Mouse (Mus musculus) hindbrain, postnatal 0 days (tissue): ENCODE results near the gene Ncam1. TPM values are rescaled to one million over a fixed set of nuclear protein-coding genes. Genes with fewer than 3 reads are reported as not detected.

Experiments
- ATAC-seq: fragments of 200-750 bp; cut with Nextera tagmentation; 2 replicates; pipeline ENCODE4 v1.8.0; 2017; ENCODE audit warnings: mild to moderate bottlenecking, moderate TSS enrichment, moderate library complexity
- DNase-seq: peaks from one replicate; pipeline ENCODE4 v3.0.0-alpha.2; 2015; ENCODE audit warnings: low spot score
- H3K27ac ChIP-seq: fragments of 300-500 bp; sonication (generic); 2 replicates; pipeline ENCODE4 v1.5.1; 2014; ENCODE audit warnings: mild to moderate bottlenecking
- H3K27me3 ChIP-seq: fragments of 300-500 bp; sonication (generic); 2 replicates; pipeline ENCODE4 v1.6.1; 2014; ENCODE audit warnings: low read length, mixed read lengths; ENCODE audit not compliant: insufficient read depth
- H3K36me3 ChIP-seq: fragments of 300-500 bp; sonication (generic); 2 replicates; pipeline ENCODE4 v1.6.1; 2014; ENCODE audit warnings: low read length, mixed read lengths; ENCODE audit not compliant: insufficient read depth
- H3K4me1 ChIP-seq: fragments of 300-500 bp; sonication (generic); 2 replicates; pipeline ENCODE4 v1.6.1; 2014; ENCODE audit warnings: antibody characterized with exemption, low read length, mixed read lengths; ENCODE audit not compliant: insufficient read depth
- H3K4me2 ChIP-seq: fragments of 300-500 bp; sonication (generic); 2 replicates; pipeline ENCODE4 v1.6.1; 2014; ENCODE audit warnings: low read depth, mild to moderate bottlenecking, low read length, moderate library complexity, mixed read lengths
- H3K4me3 ChIP-seq: fragments of 300-500 bp; sonication (generic); 2 replicates; pipeline ENCODE4 v1.5.1; 2014; ENCODE audit warnings: low read length
- H3K9ac ChIP-seq: fragments of 300-500 bp; sonication (generic); replicated peaks from 2 replicates; pipeline ENCODE4 v1.6.1; 2014; ENCODE audit warnings: mild to moderate bottlenecking, low read length, moderate library complexity, mixed read lengths
- H3K9me3 ChIP-seq: fragments of 300-500 bp; sonication (generic); 2 replicates; pipeline ENCODE4 v1.6.1; 2016; ENCODE audit warnings: low read length, mixed read lengths
- CTCF ChIP-seq: IDR thresholded peaks from 2 replicates; pipeline ENCODE4 v1.5.1; 2016; ENCODE audit warnings: antibody characterized with exemption, control low read depth, low read depth
- WGBS: fragments of 180-500 bp; shearing (Covaris S2); extraction: QIAGEN DNeasy Blood & Tissue Kit; methylation state at CpG from one replicate; pipeline ENCODE4 v1.1.7; 2014; 5-methylcytosine and 5-hydroxymethylcytosine counted together
- polyA plus RNA-seq: library from polyadenylated mRNA; unstranded; fragments of >200 nt; fragmentation: Nextera tagmentation; extraction: Ambion mirVana; gene quantifications from 2 replicates; pipeline ENCODE4 v1.2.1, GENCODE M21; 2015
- total RNA-seq: library from RNA; depleted of rRNA; stranded (reverse); fragments of >200 nt; gene quantifications from 2 replicates; pipeline ENCODE4 v1.2.3, GENCODE M21; 2014

Ncam1 gene
- total and polyA plus RNA-seq, 2 experiments from 2014 or later: 411 to 414 TPM

- Histone ChIP-seq H3K9me3 (no peaks in the 10 kb centered on the region), H3K4me2 (no peak overlapping the region), H3K27ac (peak overlapping the region; percentile 41; the same call in 1 of the 2 replicates), H3K36me3 (no peaks in the 10 kb centered on the region), H3K27me3 (no peaks in the 10 kb centered on the region), H3K9ac (no peak overlapping the region), H3K4me1 (peaks cover 8% of the 10 kb centered on the region), H3K4me3 (no peak overlapping the region)
- WGBS: 66% methylated on average over 9 of the region's 9 CpGs
- DNase-seq (peak; percentile 25), ATAC-seq (no peak)
- no peak for TF ChIP-seq CTCF
Observed at GRCm38 (mm10) chr9:49781016-49781772, 17.5 kb downstream of the Ncam1 start.

GRCm38 (mm10) chr9:49777015-49777637 is 21.6 kb downstream of the Ncam1 start:
- peak overlapping the region; percentile 45; the same call in 1 of the 2 replicates for H3K27ac ChIP-seq
- no peaks in the 10 kb centered on the region for H3K36me3 ChIP-seq
- H3K9me3 ChIP-seq: no peaks in the 10 kb centered on the region
- TF ChIP-seq CTCF: no peak
- no peaks in the 10 kb centered on the region for H3K27me3 ChIP-seq
- peak; percentile 17 for DNase-seq
- H3K4me2 ChIP-seq: peak overlapping the region; percentile 10; the same call in 1 of the 2 replicates
- WGBS: 41% methylated on average over 7 of the region's 7 CpGs
- H3K4me3 ChIP-seq: no peak overlapping the region
- H3K4me1 ChIP-seq: peaks cover 11% of the 10 kb centered on the region
- H3K9ac ChIP-seq: no peak overlapping the region
- ATAC-seq: no peak

- Histone ChIP-seq H3K9ac (no peak overlapping the region), H3K36me3 (no peaks in the 10 kb centered on the region), H3K27ac (no peak overlapping the region), H3K4me1 (no peaks in the 10 kb centered on the region), H3K4me3 (no peak overlapping the region), H3K9me3 (no peaks in the 10 kb centered on the region), H3K27me3 (no peaks in the 10 kb centered on the region), H3K4me2 (no peak overlapping the region)
- WGBS: 87% methylated on average over 2 of the region's 2 CpGs
- no peak for ATAC-seq
- no peak for TF ChIP-seq CTCF
- no peak for DNase-seq
Observed at GRCm38 (mm10) chr9:49766634-49767033, 32.1 kb downstream of the Ncam1 start.

- no peaks in the 10 kb centered on the region for H3K36me3 ChIP-seq
- WGBS: 79% methylated on average over 6 of the region's 6 CpGs
- no peak overlapping the region for H3K9ac ChIP-seq
- ATAC-seq (no peak), DNase-seq (no peak)
- peaks cover 12% of the 10 kb centered on the region; the same call in 1 of the 2 replicates for H3K4me1 ChIP-seq
- H3K27me3 ChIP-seq: no peaks in the 10 kb centered on the region
- TF ChIP-seq CTCF: no peak
- no peak overlapping the region for H3K4me2 ChIP-seq
- no peak overlapping the region for H3K4me3 ChIP-seq
- no peaks in the 10 kb centered on the region for H3K9me3 ChIP-seq
- no peak overlapping the region for H3K27ac ChIP-seq
Observed at GRCm38 (mm10) chr9:49760571-49760970, 38.2 kb downstream of the Ncam1 start.

- peak overlapping the region; percentile 49; the same call in 1 of the 2 replicates for H3K27ac ChIP-seq
- H3K9ac ChIP-seq: no peak overlapping the region
Observed at GRCm38 (mm10) chr9:49758436-49758835, 40.3 kb downstream of the Ncam1 start.

GRCm38 (mm10) chr9:49757986-49758385 is 40.7 kb downstream of the Ncam1 start:
- ATAC-seq (peak; percentile 32; the same call in 1 of the 2 replicates), DNase-seq (peak; percentile 49)
- WGBS: 19% methylated on average over 12 of the region's 12 CpGs
- Histone ChIP-seq H3K27me3 (no peaks in the 10 kb centered on the region), H3K4me1 (peaks cover 29% of the 10 kb centered on the region), H3K4me2 (peak overlapping the region; percentile 41), H3K27ac (peak overlapping the region; percentile 75; the same call in 1 of the 2 replicates), H3K9me3 (no peaks in the 10 kb centered on the region), H3K36me3 (no peaks in the 10 kb centered on the region), H3K4me3 (no peak overlapping the region), H3K9ac (no peak overlapping the region)
- TF ChIP-seq CTCF: no peak

More at GRCm38 (mm10) chr9:49758436-49758835, 40.3 kb downstream of the Ncam1 start:
- no peaks in the 10 kb centered on the region for H3K36me3 ChIP-seq
- no peak overlapping the region for H3K4me3 ChIP-seq
- no peak for TF ChIP-seq CTCF
- ATAC-seq (0 out of 2 replicates have a peak, but pooled peaks have one; percentile 35), DNase-seq (peak; percentile 80)
- WGBS: 18% methylated on average over 2 of the region's 2 CpGs
- no peaks in the 10 kb centered on the region for H3K9me3 ChIP-seq
- H3K4me2 ChIP-seq: peak overlapping the region; percentile 41; the same call in 1 of the 2 replicates
- H3K27me3 ChIP-seq: no peaks in the 10 kb centered on the region
- H3K4me1 ChIP-seq: peaks cover 29% of the 10 kb centered on the region
